Mouse (Mus musculus): ENCODE measurements around the gene F2.
"Not testable (repeated sequence)": the region's sequence is repeated elsewhere in the genome, so short reads cannot be mapped to it uniquely, and the experiment has no call there.

Gene F2

DNA sequence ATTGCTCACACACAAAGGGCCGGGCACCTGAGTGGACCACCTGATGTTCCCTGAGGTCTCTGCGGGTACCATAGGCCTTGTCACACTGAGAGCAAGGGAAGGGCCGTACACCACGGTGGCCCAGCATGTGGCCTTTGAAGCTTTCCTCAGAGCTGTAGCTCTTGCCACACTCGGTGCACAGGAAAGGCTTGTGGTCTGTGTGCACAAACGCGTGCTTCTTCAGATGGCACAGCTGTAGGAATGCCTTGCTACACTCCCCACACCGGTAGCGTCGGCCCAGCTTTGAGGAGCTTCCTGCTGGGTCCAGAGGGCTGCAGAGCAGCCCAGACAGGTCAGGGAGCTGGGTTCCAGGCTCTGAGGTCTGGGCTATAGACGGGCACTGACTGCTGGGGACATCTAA lies 9.6 kb upstream of the F2 start:
- DNase-seq: peak; percentile 79

DNA sequence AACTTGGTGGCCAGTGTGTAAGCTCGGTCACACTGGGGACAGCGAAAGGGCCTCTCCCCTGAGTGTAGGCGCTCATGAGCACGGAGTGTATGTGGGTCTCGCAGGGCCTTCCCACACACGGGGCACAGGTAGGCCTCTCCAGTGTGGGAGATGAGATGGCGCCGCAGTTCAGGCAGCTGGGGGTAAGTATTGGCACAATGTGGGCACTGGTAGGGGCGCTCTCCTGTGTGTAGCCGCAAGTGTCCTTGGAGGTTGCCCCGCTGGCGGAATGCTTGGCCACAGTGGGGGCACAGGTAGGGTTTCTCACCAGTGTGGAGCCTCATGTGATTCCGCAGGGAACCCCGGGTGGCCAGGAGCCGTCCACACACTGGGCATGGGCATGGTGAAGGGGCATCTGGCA lies 9.1 kb upstream of the F2 start:
- DNase-seq: no peak

- no peak for DNase-seq
Observed at GRCm38 (mm10) chr2:91644021-91644420, 7.8 kb upstream of the F2 start.

DNA sequence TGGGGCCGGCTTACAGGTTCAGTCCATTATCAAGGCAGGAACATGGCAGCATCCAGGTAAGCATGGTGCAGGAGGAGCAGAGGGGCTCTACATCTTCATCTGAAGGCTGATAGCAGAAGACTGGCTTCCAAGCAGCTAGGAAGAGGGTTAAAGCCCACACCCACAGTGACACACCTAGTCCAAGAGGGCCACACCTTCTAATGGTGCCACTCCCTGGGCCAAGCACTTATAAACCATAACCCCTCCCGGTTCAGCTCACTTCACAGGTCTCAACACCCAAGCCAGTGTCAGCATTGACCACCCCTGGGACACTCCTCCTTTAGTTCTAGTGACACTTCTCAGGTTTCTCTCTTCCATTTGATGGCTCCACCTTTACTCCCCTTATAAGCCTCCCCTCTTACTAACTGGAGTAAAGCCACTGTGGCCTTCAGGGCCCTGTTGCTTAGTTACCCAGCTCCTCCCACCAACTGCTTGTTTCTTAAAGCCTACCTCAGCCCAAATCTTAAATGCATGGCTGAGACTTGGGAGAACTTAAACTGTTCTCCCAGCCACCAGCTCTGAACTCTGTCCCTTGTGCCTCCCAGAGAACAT lies 6.7 kb upstream of the F2 start:
- DNase-seq: no peak

GRCm38 (mm10) chr2:91638931-91639330 lies 2.7 kb upstream of the F2 start:
- DNase-seq: peak; percentile 35

GRCm38 (mm10) chr2:91636727-91637338 lies 619 bp upstream of the F2 start:
- DNase-seq: no peak

DNA sequence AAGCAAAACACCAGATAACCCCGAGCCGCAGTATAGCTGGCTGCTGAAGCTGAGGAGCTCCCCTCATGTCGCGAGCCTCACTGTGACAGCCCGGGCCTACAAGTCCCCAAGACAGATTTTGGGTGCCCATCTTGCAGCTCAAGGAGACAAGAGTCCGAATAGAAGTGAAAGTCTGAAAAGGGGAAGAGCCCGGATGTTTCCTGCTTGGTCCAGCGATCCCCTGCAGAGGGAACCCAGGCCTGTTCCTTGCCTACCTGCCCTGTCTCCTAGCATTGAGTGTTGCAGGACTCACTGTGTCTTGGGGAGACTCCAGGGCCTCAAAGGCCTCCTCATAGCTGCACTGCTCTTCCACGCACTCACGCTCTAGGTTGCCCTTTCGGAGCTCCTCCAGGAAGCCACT lies 728 bp downstream of the F2 start:
- no peak for DNase-seq

GRCm38 (mm10) chr2:91634841-91635240 lies 1.4 kb downstream of the F2 start:
- DNase-seq: peak; percentile 61

- DNase-seq: no peak
Observed at GRCm38 (mm10) chr2:91633334-91633977, 2.8 kb downstream of the F2 start.

- no peak for DNase-seq
Observed at GRCm38 (mm10) chr2:91632316-91632715, 3.9 kb downstream of the F2 start.

GRCm38 (mm10) chr2:91631826-91632225 lies 4.4 kb downstream of the F2 start:
- DNase-seq: no peak

GRCm38 (mm10) chr2:91630384-91630783 lies 5.8 kb downstream of the F2 start:
- no peak for DNase-seq

DNA sequence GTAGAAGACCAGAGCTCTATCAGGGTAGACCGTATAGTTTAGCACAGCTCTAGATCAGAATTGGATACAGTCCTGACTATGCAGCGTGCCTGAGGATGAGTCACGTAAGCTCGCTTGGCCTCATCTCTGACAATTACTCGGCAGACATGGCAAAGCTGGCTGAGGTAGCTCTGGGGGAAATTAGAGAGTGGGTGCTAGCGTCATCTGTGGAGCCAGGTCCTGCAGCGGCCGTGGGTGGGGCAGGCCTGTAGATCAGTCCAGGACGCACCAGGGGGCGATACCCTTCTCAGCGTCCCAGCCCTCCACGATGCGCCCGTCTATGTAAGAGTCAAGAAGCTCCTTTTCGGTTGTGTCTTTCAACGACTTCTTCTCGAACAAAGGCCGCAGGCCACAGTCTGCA lies 6.5 kb downstream of the F2 start:
- DNase-seq: no peak

- DNase-seq: no peak
Observed at GRCm38 (mm10) chr2:91628171-91628570, 8.0 kb downstream of the F2 start.

GRCm38 (mm10) chr2:91627486-91627885 lies 8.7 kb downstream of the F2 start:
- DNase-seq: no peak

DNA sequence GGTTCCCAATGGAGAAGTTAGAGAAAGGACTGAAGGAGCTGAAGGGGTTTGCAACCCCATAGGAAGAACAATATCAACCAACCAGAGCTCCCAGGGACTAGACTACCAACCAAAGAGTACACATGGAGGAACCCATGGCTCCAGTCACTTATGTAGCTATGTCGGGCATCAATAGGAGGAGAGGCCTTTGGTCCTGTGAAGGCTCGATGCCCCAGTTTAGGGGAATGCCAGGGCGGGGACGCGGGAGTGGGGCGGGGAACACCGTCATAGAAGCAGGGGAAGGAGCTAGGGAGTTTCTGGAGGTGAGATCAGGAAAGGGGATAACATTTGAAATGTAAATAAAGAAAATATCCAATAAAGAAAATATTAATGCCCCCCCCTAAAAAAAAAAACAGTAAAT lies 12.8 kb downstream of the F2 start:
- not testable (repeated sequence) for DNase-seq

DNA sequence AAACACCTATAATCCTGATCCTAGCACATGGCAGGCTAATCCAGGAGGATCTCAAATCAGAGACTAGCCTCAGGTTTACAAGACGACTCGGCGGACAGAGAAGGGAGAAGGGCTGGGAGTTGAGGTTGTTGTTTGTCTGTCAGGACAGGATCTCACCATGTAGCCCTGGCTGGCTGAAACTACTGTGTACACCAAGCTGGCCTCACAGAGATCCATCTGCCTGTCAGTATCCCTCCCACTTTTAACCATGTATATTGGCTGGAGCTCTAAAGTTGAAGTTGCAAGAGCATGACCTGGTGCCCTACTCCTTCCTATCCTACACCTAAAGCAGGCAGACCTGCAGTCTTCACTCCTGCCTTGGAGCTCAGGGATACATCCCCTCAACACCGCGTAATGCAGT lies 13.9 kb downstream of the F2 start:
- DNase-seq: no peak

DNA sequence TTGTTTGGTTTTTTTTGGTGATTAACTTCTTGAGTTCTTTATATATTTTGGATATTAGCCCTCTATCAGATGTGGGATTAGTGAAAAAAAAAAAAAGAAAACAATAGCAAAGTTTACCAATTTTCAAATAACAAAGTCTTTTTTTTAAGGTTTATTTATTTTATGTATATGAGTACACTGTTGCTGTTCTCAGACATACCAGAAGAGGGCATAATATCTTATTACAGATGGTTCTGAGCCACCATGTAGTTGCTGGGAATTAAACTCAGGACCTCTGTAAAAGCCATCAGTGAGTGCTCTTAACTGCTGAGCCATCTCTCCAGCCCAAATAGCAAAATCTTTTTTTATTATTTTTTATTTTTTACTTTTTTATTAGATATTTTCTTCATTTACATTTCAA lies 26.8 kb downstream of the F2 start:
- not testable (repeated sequence) for DNase-seq

DNA sequence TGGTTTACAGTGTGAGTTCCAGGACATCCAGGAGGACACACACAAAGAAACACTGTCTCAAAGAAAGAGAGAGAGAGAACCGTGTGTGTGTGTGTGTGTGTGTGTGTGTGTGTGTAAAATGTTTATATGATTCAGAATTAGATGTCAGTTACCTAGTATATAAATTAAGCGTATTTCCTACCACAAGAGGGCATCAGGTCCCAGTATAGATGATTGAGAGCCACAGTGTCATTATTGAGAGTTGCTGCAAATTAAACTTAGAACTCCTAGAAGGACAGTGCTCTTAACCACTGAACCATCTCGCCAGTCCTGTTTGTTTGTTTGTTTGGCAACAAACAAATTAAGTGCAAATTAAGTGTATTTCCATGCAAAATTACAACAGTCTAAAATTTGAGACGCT lies 33.8 kb downstream of the F2 start:
- no peak for DNase-seq

DNA sequence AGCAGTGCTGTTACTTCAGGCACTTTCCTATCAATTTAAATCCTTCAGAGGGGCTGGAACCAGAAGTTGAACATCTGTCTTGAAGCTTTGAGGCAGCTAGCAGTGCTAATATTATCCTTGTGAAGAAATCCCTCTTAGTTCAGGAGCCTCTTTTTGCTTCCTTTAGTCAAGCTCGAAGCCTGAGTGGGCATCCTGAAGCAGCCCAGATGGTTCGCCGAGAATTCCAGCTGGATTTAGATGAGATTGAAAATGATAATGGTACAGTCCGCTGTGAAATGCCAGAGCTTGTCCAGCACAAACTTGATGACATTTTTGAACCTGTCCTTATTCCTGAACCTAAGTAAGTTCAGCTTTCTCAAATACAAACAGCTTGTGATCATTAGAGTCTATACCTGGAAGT lies 35.7 kb downstream of the F2 start:
- DNase-seq: no peak

- DNase-seq: no peak
Observed at GRCm38 (mm10) chr2:91586242-91586641, 50.0 kb downstream of the F2 start.

GRCm38 (mm10) chr2:91580894-91581293 lies 55.3 kb downstream of the F2 start:
- DNase-seq: no peak

Measured in thymus, postnatal 25 days (tissue).